Mouse (Mus musculus) heart, postnatal 0 days (tissue): ENCODE measurements around the gene Ly6g6c. TPM values are rescaled to one million over a fixed set of nuclear protein-coding genes. Genes with fewer than 3 reads are reported as not detected.
A peak's percentile ranks its signal among the peaks of the same experiment; 100 is the strongest.

Source experiments
- ATAC-seq: fragments of 200-750 bp; cut with Nextera tagmentation; 2 replicates; pipeline ENCODE4 v1.8.0; 2017; ENCODE audit warnings: low read depth, moderate number of reproducible peaks, moderate library complexity; ENCODE audit not compliant: insufficient read depth
- DNase-seq: peaks from one replicate; pipeline ENCODE4 v3.0.0-alpha.2; 2016; ENCODE audit warnings: low spot score
- H3K27ac ChIP-seq: fragments of 300-500 bp; sonication (generic); 2 replicates; pipeline ENCODE4 v1.5.1; 2014; ENCODE audit warnings: low read depth, mild to moderate bottlenecking
- H3K27me3 ChIP-seq: fragments of 300-500 bp; sonication (generic); 2 replicates; pipeline ENCODE4 v1.6.1; 2014; ENCODE audit warnings: low read length, mixed read lengths; ENCODE audit not compliant: control insufficient read depth, insufficient read depth
- H3K36me3 ChIP-seq: fragments of 300-500 bp; sonication (generic); replicated peaks from 2 replicates; pipeline ENCODE4 v1.6.1; 2014; ENCODE audit warnings: low read length, mixed read lengths; ENCODE audit not compliant: control insufficient read depth, insufficient read depth
- H3K4me1 ChIP-seq: fragments of 300-500 bp; sonication (generic); 2 replicates; pipeline ENCODE4 v1.6.1; 2014; ENCODE audit warnings: antibody characterized with exemption; ENCODE audit not compliant: control insufficient read depth, insufficient read depth
- H3K4me2 ChIP-seq: fragments of 300-500 bp; sonication (generic); 2 replicates; pipeline ENCODE4 v1.6.1; 2014; ENCODE audit warnings: low read depth, mild to moderate bottlenecking, low read length, moderate library complexity
- H3K4me3 ChIP-seq: fragments of 300-500 bp; sonication (generic); 2 replicates; pipeline ENCODE4 v1.5.1; 2014; ENCODE audit warnings: low read depth, low read length
- H3K9ac ChIP-seq: fragments of 300-500 bp; sonication (generic); replicated peaks from 2 replicates; pipeline ENCODE4 v1.6.1; 2014; ENCODE audit warnings: low read depth, low read length, mixed read lengths
- H3K9me3 ChIP-seq: fragments of 300-500 bp; sonication (generic); replicated peaks from 2 replicates; pipeline ENCODE4 v1.6.1; 2016; ENCODE audit warnings: low read length; ENCODE audit not compliant: control insufficient read depth
- CTCF ChIP-seq: IDR thresholded peaks from 2 replicates; pipeline ENCODE4 v1.5.1; 2016; ENCODE audit warnings: antibody characterized with exemption, control low read depth, low read depth
- EP300 ChIP-seq: IDR thresholded peaks from 2 replicates; pipeline ENCODE4 v1.6.1; 2016; ENCODE audit warnings: antibody characterized with exemption, low read depth
- WGBS: fragments of 180-500 bp; shearing (Covaris S2); extraction: QIAGEN DNeasy Blood & Tissue Kit; methylation state at CpG from one replicate; pipeline ENCODE4 v1.1.7; 2014; 5-methylcytosine and 5-hydroxymethylcytosine counted together
- polyA plus RNA-seq: library from polyadenylated mRNA; unstranded; fragments of >200 nt; fragmentation: Nextera tagmentation; extraction: Ambion mirVana; gene quantifications from 2 replicates; pipeline ENCODE4 v1.2.1, GENCODE M21; 2015
- total RNA-seq: library from RNA; depleted of rRNA; stranded (reverse); fragments of >200 nt; gene quantifications from 2 replicates; pipeline ENCODE4 v1.2.3, GENCODE M21; 2014; ENCODE audit warnings: low replicate concordance

Gene Ly6g6c
- total and polyA plus RNA-seq, 2 experiments from 2014 or later = not detected

- Histone ChIP-seq H3K9me3 (no peaks in the 10 kb centered on the region), H3K9ac (no peak overlapping the region), H3K27ac (peak overlapping the region; percentile 98), H3K4me2 (peak overlapping the region; percentile 36), H3K4me3 (no peak overlapping the region), H3K4me1 (peaks cover 37% of the 10 kb centered on the region), H3K36me3 (peaks cover 10% of the 10 kb centered on the region), H3K27me3 (no peaks in the 10 kb centered on the region)
- DNase-seq (peak; percentile 52), ATAC-seq (no peak)
- TF ChIP-seq EP300 (no peak), CTCF (no peak)
- 19% methylated on average over 11 of the region's 11 CpGs for WGBS
These were observed 16.8 kb upstream of the Ly6g6c start for GRCm38 (mm10) chr17:35048149-35048931.

- ATAC-seq (no peak), DNase-seq (no peak)
- Histone ChIP-seq H3K9me3 (no peaks in the 10 kb centered on the region), H3K36me3 (peaks cover 16% of the 10 kb centered on the region), H3K4me1 (peaks cover 37% of the 10 kb centered on the region), H3K27me3 (no peaks in the 10 kb centered on the region), H3K9ac (no peak overlapping the region), H3K4me3 (peak overlapping the region; percentile 80), H3K27ac (peak overlapping the region; percentile 98), H3K4me2 (peak overlapping the region; percentile 92)
- no peak for TF ChIP-seq CTCF
- no peak for TF ChIP-seq EP300
- 61% methylated on average over 5 of the region's 5 CpGs for WGBS
These were observed 16.2 kb upstream of the Ly6g6c start for GRCm38 (mm10) chr17:35048932-35049440.

GRCm38 (mm10) chr17:35049561-35050016 is 15.6 kb upstream of the Ly6g6c start, which contains the start of gene Clic1:
Gene Clic1, plus strand, starts transcription at chr17:35049966.
- Histone ChIP-seq H3K36me3 (peaks cover 22% of the 10 kb centered on the region), H3K4me2 (peak within 1 kb of the TSS; percentile 92), H3K9ac (peak within 1 kb of the TSS; percentile 90), H3K4me3 (peak within 1 kb of the TSS; percentile 80), H3K9me3 (no peaks in the 10 kb centered on the region), H3K27me3 (no peaks in the 10 kb centered on the region), H3K27ac (peak within 1 kb of the TSS; percentile 98), H3K4me1 (peaks cover 33% of the 10 kb centered on the region)
- TF ChIP-seq CTCF (peak; percentile 31), EP300 (no peak)
- under 1% methylated on average over 11 of the region's 11 CpGs for WGBS
- DNase-seq (peak; percentile 70), ATAC-seq (peak; percentile 11)

- Histone ChIP-seq H3K9ac (peak overlapping the region; percentile 90), H3K4me1 (peaks cover 26% of the 10 kb centered on the region), H3K36me3 (peaks cover 28% of the 10 kb centered on the region), H3K27ac (peak overlapping the region; percentile 98), H3K27me3 (no peaks in the 10 kb centered on the region), H3K4me2 (peak overlapping the region; percentile 92), H3K9me3 (no peaks in the 10 kb centered on the region), H3K4me3 (peak overlapping the region; percentile 80)
- TF ChIP-seq EP300 (no peak), CTCF (no peak)
- under 1% methylated on average over 27 of the region's 27 CpGs for WGBS
- DNase-seq (peak; percentile 76), ATAC-seq (peak; percentile 16)
These were observed 14.9 kb upstream of the Ly6g6c start for GRCm38 (mm10) chr17:35050126-35050750.

- H3K4me3 ChIP-seq = peak overlapping the region; percentile 80
- H3K9ac ChIP-seq = peak overlapping the region; percentile 90
- peaks cover 16% of the 10 kb centered on the region for H3K4me1 ChIP-seq
- no peaks in the 10 kb centered on the region for H3K9me3 ChIP-seq
- H3K27ac ChIP-seq = peak overlapping the region; percentile 98
- peak overlapping the region; percentile 92 for H3K4me2 ChIP-seq
- DNase-seq (peak; percentile 93), ATAC-seq (peak; percentile 71)
- no peaks in the 10 kb centered on the region for H3K27me3 ChIP-seq
- TF ChIP-seq CTCF (no peak), EP300 (peak; percentile 84)
- WGBS = under 1% methylated on average over 21 of the region's 21 CpGs
- H3K36me3 ChIP-seq = peaks cover 40% of the 10 kb centered on the region
These were observed 13.8 kb upstream of the Ly6g6c start for GRCm38 (mm10) chr17:35051156-35052086.
